Mouse (Mus musculus): ENCODE data around the gene Klc4. TPM values are rescaled to one million over a fixed set of nuclear protein-coding genes. Genes with fewer than 3 reads are reported as not detected.

The Klc4 gene
- total and polyA plus RNA-seq, 3 experiments, result 5.4 to 9.5 TPM; not detected in 1

DNA sequence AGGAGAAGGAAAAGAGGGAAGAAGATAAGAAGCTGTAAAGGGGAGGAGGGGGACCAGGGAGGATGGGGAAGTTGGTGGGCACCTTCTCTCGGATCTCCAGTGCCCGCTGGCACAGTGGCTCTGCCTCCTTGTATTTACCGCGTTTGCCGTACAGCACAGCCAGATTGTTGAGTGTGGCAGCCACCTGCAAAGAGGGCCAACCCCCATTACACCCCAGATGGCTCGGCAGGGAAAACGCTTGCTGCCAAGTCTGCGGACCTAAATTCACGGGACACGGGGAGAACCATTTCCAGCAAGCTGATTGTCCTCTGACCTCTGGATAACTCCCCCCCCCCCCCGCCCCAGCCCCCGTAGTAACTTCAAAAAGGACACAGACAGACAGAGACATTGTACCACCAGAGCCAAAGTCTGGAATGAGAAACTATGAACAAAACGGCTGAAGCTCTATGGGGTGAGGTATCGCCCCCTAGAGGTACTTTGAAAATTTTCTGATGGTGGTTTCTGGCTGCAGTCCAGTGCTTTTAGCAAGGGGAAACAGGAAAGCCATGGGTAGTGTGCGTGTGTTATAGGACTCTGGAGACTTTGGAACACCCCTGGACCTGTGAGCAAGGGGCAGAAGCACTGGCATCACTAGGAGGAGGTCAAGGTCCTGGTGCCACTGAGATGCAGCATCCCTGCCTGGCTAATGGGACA, 8.8 kb downstream of the Klc4 start:
- H3K79me2 ChIP-seq (ENCODE audit: control insufficient read depth, insufficient read depth, low read length, poor library complexity), result no peaks in the 10 kb centered on the region
- peaks cover 0 to 5% of the 10 kb centered on the region in 2 experiments; a peak in 2 of 4 replicates for H3K4me1 ChIP-seq (ENCODE audit: control insufficient read depth in 1 of 2, insufficient read depth in 2 of 2, low read length in 2 of 2)
- H3K27me3 ChIP-seq (ENCODE audit: control insufficient read depth in 1 of 2, insufficient read depth in 2 of 2, low read length in 2 of 2), result no peaks in the 10 kb centered on the region
- peak overlapping the region; percentile 23; the same call in 1 of the 2 replicates for H3K9ac ChIP-seq (ENCODE audit: control insufficient read depth, low read depth, low read length, poor library complexity, severe bottlenecking)
- no peaks in the 10 kb centered on the region for H3K36me3 ChIP-seq (ENCODE audit: control insufficient read depth in 1 of 2, insufficient read depth in 2 of 2, low read length in 2 of 2)
- TF ChIP-seq ELF1 (IDR thresholded peaks at IDR 0.05; ENCODE audit: low read depth, low read length) (0 out of 2 replicates have a peak, but pooled peaks have one; percentile 31), ZC3H11A (IDR thresholded peaks at IDR 0.05; ENCODE audit: low read depth, low read length) (peak; percentile 51), MAX (IDR thresholded peaks at IDR 0.05; ENCODE audit: low read length) (no peak), RAD21 (IDR thresholded peaks at IDR 0.05; ENCODE audit: low read depth, low read length) (peak; percentile 70), MAZ (IDR thresholded peaks at IDR 0.05; ENCODE audit: low read depth, low read length) (0 out of 2 replicates have a peak, but pooled peaks have one; percentile 33), E2F4 (IDR thresholded peaks at IDR 0.05; ENCODE audit: borderline replicate concordance, low read depth, low read length) (no peak), MYC (IDR thresholded peaks at IDR 0.05; ENCODE audit: low read depth, low read length) (0 out of 2 replicates have a peak, but pooled peaks have one; percentile 21), TCF12 (IDR thresholded peaks at IDR 0.05; ENCODE audit: low read depth, low read length) (0 out of 2 replicates have a peak, but pooled peaks have one; percentile 5), UBTF (IDR thresholded peaks at IDR 0.05; ENCODE audit: borderline replicate concordance, insufficient read depth, low read depth, low read length) (no peak), SIN3A (IDR thresholded peaks at IDR 0.05; ENCODE audit: low read length) (peak; percentile 51; the same call in 1 of the 2 replicates), ZKSCAN1 (IDR thresholded peaks at IDR 0.05; ENCODE audit: low read depth, low read length) (no peak), ETS1 (IDR thresholded peaks at IDR 0.05; ENCODE audit: low read depth, low read length) (0 out of 2 replicates have a peak, but pooled peaks have one; percentile 28), GATA1 (IDR thresholded peaks at IDR 0.05; ENCODE audit: low read depth, low read length) (no peak), ZNF384 (IDR thresholded peaks at IDR 0.05; ENCODE audit: low read depth, low read length) (peak; percentile 27; the same call in 1 of the 2 replicates), CTCF (IDR thresholded peaks at IDR 0.05 in 2 of 3, conservative IDR thresholded peaks at IDR 0.05 in 1 of 3; ENCODE audit: control insufficient read depth in 1 of 3, insufficient read depth in 1 of 3, low read depth in 2 of 3, low read length in 3 of 3, poor library complexity in 1 of 3, severe bottlenecking in 1 of 3) (peak; percentile 43 to 83 (median 56)), MEF2A (IDR thresholded peaks at IDR 0.05; ENCODE audit: extremely low read depth, insufficient replicate concordance, low read depth, low read length, poor library complexity, severe bottlenecking) (no peak), HCFC1 (IDR thresholded peaks at IDR 0.05; ENCODE audit: low read depth, low read length) (no peak), CHD2 (IDR thresholded peaks at IDR 0.05; ENCODE audit: low read length) (no peak), SMC3 (IDR thresholded peaks at IDR 0.05; ENCODE audit: low read depth, low read length) (peak; percentile 61)
- H3K4me3 ChIP-seq (ENCODE audit: control insufficient read depth in 1 of 2, insufficient read depth in 1 of 2, low read depth in 2 of 2, low read length in 2 of 2), result peak overlapping the region; percentile 26 to 35; a peak in 3 of 4 replicates
- DNase-seq (ENCODE audit: low read depth, low spot score), result peak; percentile 89
- no peak overlapping the region for H3K27ac ChIP-seq (ENCODE audit: control insufficient read depth, low read depth, low read length)
- H3K9me3 ChIP-seq (replicated peaks; ENCODE audit: insufficient read depth, low read length), result no peaks in the 10 kb centered on the region
